Mouse (Mus musculus): ENCODE results near the gene Grin2b. TPM values are rescaled to one million over a fixed set of nuclear protein-coding genes. Genes with fewer than 3 reads are reported as not detected.

The Grin2b gene
- polyA plus RNA-seq, 1 experiment = not detected

GRCm38 (mm10) chr6:135863965-135864364 is 309.3 kb downstream of the Grin2b start:
- TF ChIP-seq GATA1 (IDR thresholded peaks at IDR 0.05; ENCODE audit: low read length) (no peak), TAL1 (IDR thresholded peaks at IDR 0.05; ENCODE audit: low read length) (no peak)

DNA sequence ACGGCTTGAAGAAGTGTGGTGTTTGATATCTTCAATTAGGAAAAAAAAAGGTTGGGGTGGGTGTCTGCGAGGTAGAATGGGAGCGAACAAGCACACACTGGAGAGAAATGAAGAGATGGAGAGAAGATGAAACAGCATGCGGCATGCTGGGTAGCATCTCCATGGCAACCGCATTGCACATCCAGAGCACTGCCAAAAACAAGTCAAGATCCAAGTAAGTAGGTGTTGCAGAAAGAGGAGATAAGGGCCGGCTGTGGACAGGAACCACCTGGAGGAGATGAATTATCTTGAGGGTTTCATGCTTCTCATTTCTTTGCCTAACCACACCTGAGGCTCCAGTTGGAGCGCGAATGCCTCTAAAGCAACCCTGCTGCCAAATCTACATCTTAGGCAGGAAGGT is 313.8 kb downstream of the Grin2b start:
- H3K4me1 ChIP-seq (ENCODE audit: control insufficient read depth) = no peaks in the 10 kb centered on the region
- no peaks in the 10 kb centered on the region for H3K36me3 ChIP-seq (ENCODE audit: control insufficient read depth)
- H3K9me3 ChIP-seq (ENCODE audit: control insufficient read depth, low read length) = peaks cover 27% of the 10 kb centered on the region
- no peaks in the 10 kb centered on the region for H3K27me3 ChIP-seq (ENCODE audit: control insufficient read depth)
- H3K4me3 ChIP-seq (replicated peaks) = no peak overlapping the region
- TF ChIP-seq TAL1 (IDR thresholded peaks at IDR 0.05; ENCODE audit: low read length) (no peak), GATA1 (IDR thresholded peaks at IDR 0.05; ENCODE audit: low read length) (no peak)

More at GRCm38 (mm10) chr6:135863965-135864364, 309.3 kb downstream of the Grin2b start:
- H3K27me3 ChIP-seq (ENCODE audit: control insufficient read depth) = no peaks in the 10 kb centered on the region
- no peak overlapping the region for H3K4me3 ChIP-seq (replicated peaks)
- H3K36me3 ChIP-seq (ENCODE audit: control insufficient read depth) = no peaks in the 10 kb centered on the region
- no peaks in the 10 kb centered on the region for H3K4me1 ChIP-seq (ENCODE audit: control insufficient read depth)
- H3K9me3 ChIP-seq (ENCODE audit: control insufficient read depth, low read length) = peaks cover 28% of the 10 kb centered on the region

GRCm38 (mm10) chr6:135854173-135854591 is 319.1 kb downstream of the Grin2b start:
- TF ChIP-seq TAL1 (IDR thresholded peaks at IDR 0.05; ENCODE audit: low read length) (no peak), GATA1 (IDR thresholded peaks at IDR 0.05; ENCODE audit: low read length) (no peak)
- Histone ChIP-seq H3K4me1 (ENCODE audit: control insufficient read depth) (no peaks in the 10 kb centered on the region), H3K9me3 (ENCODE audit: control insufficient read depth, low read length) (peaks cover 6% of the 10 kb centered on the region; the same call in 1 of the 2 replicates), H3K4me3 (replicated peaks) (no peak overlapping the region), H3K36me3 (ENCODE audit: control insufficient read depth) (no peaks in the 10 kb centered on the region), H3K27me3 (ENCODE audit: control insufficient read depth) (no peaks in the 10 kb centered on the region)

- no peak for TF ChIP-seq TAL1 (IDR thresholded peaks at IDR 0.05; ENCODE audit: low read length)
- no peak for TF ChIP-seq GATA1 (IDR thresholded peaks at IDR 0.05; ENCODE audit: low read length)
- Histone ChIP-seq H3K9me3 (ENCODE audit: control insufficient read depth, low read length) (peaks cover 2% of the 10 kb centered on the region; the same call in 1 of the 2 replicates), H3K36me3 (ENCODE audit: control insufficient read depth) (no peaks in the 10 kb centered on the region), H3K27me3 (ENCODE audit: control insufficient read depth) (no peaks in the 10 kb centered on the region), H3K4me3 (replicated peaks) (no peak overlapping the region), H3K4me1 (ENCODE audit: control insufficient read depth) (no peaks in the 10 kb centered on the region)
Measured at GRCm38 (mm10) chr6:135843755-135844154, 329.6 kb downstream of the Grin2b start.

DNA sequence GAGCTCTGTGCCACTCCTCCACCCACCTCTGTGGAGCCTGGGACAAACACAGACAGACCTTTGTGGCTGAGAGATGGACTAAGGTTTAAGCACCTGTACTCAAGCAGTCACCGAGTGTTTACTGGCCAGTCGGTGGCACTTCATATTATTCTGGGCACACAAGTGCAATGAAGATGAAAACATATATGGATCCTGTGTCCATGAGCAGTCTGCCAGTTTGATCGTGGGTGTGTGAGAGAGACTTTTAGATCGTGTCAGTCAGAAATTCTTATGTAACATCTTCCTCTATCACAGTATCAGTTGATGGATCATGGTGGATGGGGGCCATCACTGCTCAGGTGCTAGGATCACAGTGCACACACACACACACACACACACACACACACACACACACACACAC is 337.0 kb downstream of the Grin2b start:
- Histone ChIP-seq H3K9me3 (ENCODE audit: control insufficient read depth, low read length) (no peaks in the 10 kb centered on the region; the same call in 1 of the 2 replicates), H3K4me3 (replicated peaks) (no peak overlapping the region), H3K4me1 (ENCODE audit: control insufficient read depth) (no peaks in the 10 kb centered on the region), H3K36me3 (ENCODE audit: control insufficient read depth) (no peaks in the 10 kb centered on the region), H3K27me3 (ENCODE audit: control insufficient read depth) (no peaks in the 10 kb centered on the region)
- no peak for TF ChIP-seq GATA1 (IDR thresholded peaks at IDR 0.05; ENCODE audit: low read length)
- no peak for TF ChIP-seq TAL1 (IDR thresholded peaks at IDR 0.05; ENCODE audit: low read length)

- TF ChIP-seq TAL1 (IDR thresholded peaks at IDR 0.05; ENCODE audit: low read length) (no peak), GATA1 (IDR thresholded peaks at IDR 0.05; ENCODE audit: low read length) (no peak)
- no peaks in the 10 kb centered on the region for H3K36me3 ChIP-seq (ENCODE audit: control insufficient read depth)
- no peaks in the 10 kb centered on the region for H3K27me3 ChIP-seq (ENCODE audit: control insufficient read depth)
- no peaks in the 10 kb centered on the region for H3K4me1 ChIP-seq (ENCODE audit: control insufficient read depth)
- no peaks in the 10 kb centered on the region for H3K9me3 ChIP-seq (ENCODE audit: control insufficient read depth, low read length)
- no peak overlapping the region for H3K4me3 ChIP-seq (replicated peaks)
Measured at GRCm38 (mm10) chr6:135833542-135833941, 339.8 kb downstream of the Grin2b start.

GRCm38 (mm10) chr6:135832041-135832440 is 341.3 kb downstream of the Grin2b start:
- TF ChIP-seq TAL1 (IDR thresholded peaks at IDR 0.05; ENCODE audit: low read length) = no peak
- no peak for TF ChIP-seq GATA1 (IDR thresholded peaks at IDR 0.05; ENCODE audit: low read length)
- no peak overlapping the region for H3K4me3 ChIP-seq (replicated peaks)
- no peaks in the 10 kb centered on the region; the same call in 1 of the 2 replicates for H3K9me3 ChIP-seq (ENCODE audit: control insufficient read depth, low read length)
- H3K36me3 ChIP-seq (ENCODE audit: control insufficient read depth) = no peaks in the 10 kb centered on the region
- no peaks in the 10 kb centered on the region for H3K4me1 ChIP-seq (ENCODE audit: control insufficient read depth)
- H3K27me3 ChIP-seq (ENCODE audit: control insufficient read depth) = no peaks in the 10 kb centered on the region

GRCm38 (mm10) chr6:135831032-135831431 is 342.3 kb downstream of the Grin2b start:
- no peaks in the 10 kb centered on the region for H3K4me1 ChIP-seq (ENCODE audit: control insufficient read depth)
- H3K9me3 ChIP-seq (ENCODE audit: control insufficient read depth, low read length) = no peaks in the 10 kb centered on the region; the same call in 1 of the 2 replicates
- no peaks in the 10 kb centered on the region for H3K36me3 ChIP-seq (ENCODE audit: control insufficient read depth)
- no peaks in the 10 kb centered on the region for H3K27me3 ChIP-seq (ENCODE audit: control insufficient read depth)
- no peak overlapping the region for H3K4me3 ChIP-seq (replicated peaks)
- TF ChIP-seq GATA1 (IDR thresholded peaks at IDR 0.05; ENCODE audit: low read length) (no peak), TAL1 (IDR thresholded peaks at IDR 0.05; ENCODE audit: low read length) (no peak)

DNA sequence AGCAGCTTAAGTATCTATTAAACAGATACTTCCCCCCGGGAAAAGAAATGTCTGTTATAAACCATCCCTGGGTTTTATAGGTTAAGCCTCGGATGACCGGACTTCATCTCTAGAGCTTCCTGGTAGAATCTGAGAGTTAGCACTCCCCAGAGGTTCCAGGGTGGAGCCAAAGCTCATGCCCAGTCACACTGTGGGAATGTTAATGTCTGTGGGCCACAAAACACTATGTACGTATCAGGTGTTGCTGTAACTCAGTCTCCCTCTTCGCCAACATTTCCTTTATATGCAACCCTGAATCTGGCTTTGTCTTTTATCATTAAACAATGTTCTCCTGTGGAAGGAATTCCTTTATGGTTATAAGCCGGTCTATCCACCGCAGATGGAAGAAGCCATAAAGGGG is 343.9 kb downstream of the Grin2b start:
- Histone ChIP-seq H3K4me3 (replicated peaks) (no peak overlapping the region), H3K9me3 (ENCODE audit: control insufficient read depth, low read length) (no peaks in the 10 kb centered on the region; the same call in 1 of the 2 replicates)
- no peak for TF ChIP-seq GATA1 (IDR thresholded peaks at IDR 0.05; ENCODE audit: low read length)

DNA sequence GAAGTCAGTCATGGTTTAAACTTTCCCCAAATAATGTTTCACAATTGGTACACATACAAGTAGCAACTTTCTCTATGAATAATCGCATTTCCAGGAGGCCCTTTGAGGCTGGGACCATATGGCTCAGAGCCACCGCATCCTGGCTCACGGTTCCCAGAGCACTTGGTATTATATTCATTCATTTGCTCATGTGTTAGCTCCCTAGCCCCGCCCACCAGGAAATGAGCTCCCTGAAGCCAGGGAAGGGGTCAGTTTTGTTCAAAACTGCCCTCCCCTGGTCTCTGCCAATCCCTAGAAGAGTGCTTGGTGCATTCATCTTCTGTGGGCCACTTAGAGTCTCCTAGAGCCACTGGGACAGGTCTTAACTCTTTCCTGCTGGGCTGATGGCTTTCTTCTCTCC is 344.3 kb downstream of the Grin2b start:
- H3K27me3 ChIP-seq (ENCODE audit: control insufficient read depth) = no peaks in the 10 kb centered on the region
- no peak for TF ChIP-seq TAL1 (IDR thresholded peaks at IDR 0.05; ENCODE audit: low read length)
- no peak for TF ChIP-seq GATA1 (IDR thresholded peaks at IDR 0.05; ENCODE audit: low read length)
- H3K4me1 ChIP-seq (ENCODE audit: control insufficient read depth) = no peaks in the 10 kb centered on the region
- no peak overlapping the region for H3K4me3 ChIP-seq (replicated peaks)
- H3K36me3 ChIP-seq (ENCODE audit: control insufficient read depth) = no peaks in the 10 kb centered on the region
- no peaks in the 10 kb centered on the region; the same call in 1 of the 2 replicates for H3K9me3 ChIP-seq (ENCODE audit: control insufficient read depth, low read length)

More for the DNA sequence above, 343.9 kb downstream of the Grin2b start:
- no peaks in the 10 kb centered on the region for H3K36me3 ChIP-seq (ENCODE audit: control insufficient read depth)
- no peaks in the 10 kb centered on the region for H3K4me1 ChIP-seq (ENCODE audit: control insufficient read depth)
- no peaks in the 10 kb centered on the region for H3K27me3 ChIP-seq (ENCODE audit: control insufficient read depth)

Data from erythroblast, embryonic 14.5 days (primary cell).